Mouse (Mus musculus) intestine, postnatal 0 days (tissue): ENCODE measurements at regions not wholly inside any gene's neighbourhood (a gene's known extent, or its start where the extent isn't known, plus 50 kb on each side); places are given as distances from the start of the nearest gene placed in this dataset.

Experiments used
- ATAC-seq: fragments of 200-750 bp; cut with Nextera tagmentation; 2 replicates; pipeline ENCODE4 v1.8.0; 2017; ENCODE audit warnings: mild to moderate bottlenecking, moderate TSS enrichment, moderate library complexity
- H3K27ac ChIP-seq: fragments of 300-500 bp; sonication (generic); 2 replicates; pipeline ENCODE4 v1.5.1; 2014; ENCODE audit warnings: mild to moderate bottlenecking, low read depth, low read length, moderate library complexity
- H3K27me3 ChIP-seq: fragments of 300-500 bp; sonication (generic); replicated peaks from 2 replicates; pipeline ENCODE4 v1.6.1; 2014; ENCODE audit warnings: low read length, mixed read lengths; ENCODE audit not compliant: control insufficient read depth, insufficient read depth
- H3K36me3 ChIP-seq: fragments of 300-500 bp; sonication (generic); 2 replicates; pipeline ENCODE4 v1.6.1; 2014; ENCODE audit warnings: mild to moderate bottlenecking, moderate library complexity; ENCODE audit not compliant: control insufficient read depth, insufficient read depth
- H3K4me1 ChIP-seq: fragments of 300-500 bp; sonication (generic); replicated peaks from 2 replicates; pipeline ENCODE4 v1.6.1; 2014; ENCODE audit warnings: antibody characterized with exemption, low read length, mixed read lengths; ENCODE audit not compliant: control insufficient read depth, insufficient read depth
- H3K4me2 ChIP-seq: fragments of 300-500 bp; sonication (generic); replicated peaks from 2 replicates; pipeline ENCODE4 v1.6.1; 2014; ENCODE audit warnings: low read depth, mild to moderate bottlenecking, moderate library complexity
- H3K4me3 ChIP-seq: fragments of 300-500 bp; sonication (generic); 2 replicates; pipeline ENCODE4 v1.5.1; 2014; ENCODE audit warnings: low read depth, low read length
- H3K9ac ChIP-seq: fragments of 300-500 bp; sonication (generic); 2 replicates; pipeline ENCODE4 v1.6.1; 2014; ENCODE audit warnings: mild to moderate bottlenecking, low read depth, low read length
- H3K9me3 ChIP-seq: fragments of 300-500 bp; sonication (generic); 2 replicates; pipeline ENCODE4 v1.6.1; 2016; ENCODE audit warnings: mixed run types; ENCODE audit not compliant: control insufficient read depth
- CTCF ChIP-seq: sonication (generic); IDR thresholded peaks from 2 replicates; pipeline ENCODE4 v1.5.1; 2016; ENCODE audit warnings: low read depth, mild to moderate bottlenecking, control low read depth, antibody characterized with exemption, moderate library complexity
- WGBS: fragments of 180-500 bp; shearing (Covaris S2); extraction: QIAGEN DNeasy Blood & Tissue Kit; methylation state at CpG from one replicate; pipeline ENCODE4 v1.1.7; 2014; 5-methylcytosine and 5-hydroxymethylcytosine counted together

DNA sequence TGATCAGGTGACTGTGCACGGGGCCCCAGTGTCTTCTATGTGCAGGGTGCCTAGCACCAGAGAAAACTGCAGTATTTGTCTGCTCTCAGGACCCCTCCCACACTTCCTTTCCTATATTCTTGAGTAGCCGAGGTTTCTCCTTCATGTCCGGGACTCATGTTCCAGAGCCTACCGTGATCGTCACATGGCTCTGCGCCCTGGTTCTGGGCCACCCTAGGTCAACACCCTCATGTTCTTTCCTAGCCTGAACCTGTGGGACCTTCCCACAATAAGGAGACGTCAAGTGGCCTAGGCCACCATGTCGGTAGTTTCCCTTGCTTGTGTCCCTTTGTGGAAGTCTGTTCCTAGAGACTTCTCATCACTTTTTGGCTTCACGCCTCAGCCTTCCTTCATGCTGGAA, 88.4 kb upstream of the Mvb12b start:
- ATAC-seq, result no peak
- H3K4me2 ChIP-seq, result no peak overlapping the region

DNA sequence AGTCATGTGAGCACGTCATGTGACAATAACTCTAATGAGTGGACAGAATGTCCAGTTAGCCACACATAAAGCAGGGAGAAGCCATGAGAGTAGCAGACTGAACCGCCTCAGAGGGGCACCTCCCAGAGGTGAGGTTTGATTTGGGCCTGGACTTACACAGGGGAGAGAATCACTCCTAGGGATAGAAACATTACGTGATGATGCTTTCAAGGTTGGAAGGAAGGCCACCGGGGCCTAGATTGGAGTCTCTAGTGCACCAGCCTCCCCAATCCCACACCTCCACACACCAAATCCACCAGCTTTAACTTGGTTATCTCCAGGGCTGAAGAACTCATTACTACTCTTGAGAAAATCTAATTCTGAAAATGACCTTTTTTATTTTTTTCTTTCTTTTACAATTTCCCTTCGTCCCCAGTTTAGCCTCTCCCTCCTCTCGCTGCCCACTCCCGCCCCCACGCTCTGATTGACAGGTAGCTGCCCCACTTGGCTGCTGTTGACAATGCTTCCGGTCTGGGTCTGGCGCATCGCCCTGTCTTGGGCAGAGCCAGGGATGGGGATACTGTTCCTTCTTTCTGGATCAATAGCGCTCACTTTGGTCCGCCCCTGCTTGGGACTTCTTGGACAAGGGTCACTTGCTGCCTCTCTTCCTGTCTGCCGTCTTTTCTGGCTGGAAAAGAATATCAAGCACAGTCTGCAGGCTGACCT, 87.8 kb upstream of the Mvb12b start:
- no peak overlapping the region for H3K4me3 ChIP-seq
- TF ChIP-seq CTCF, result no peak
- no peak overlapping the region for H3K4me2 ChIP-seq
- WGBS, result 74% methylated on average over 14 of the region's 14 CpGs
- no peaks in the 10 kb centered on the region for H3K36me3 ChIP-seq
- no peak overlapping the region for H3K27ac ChIP-seq
- no peaks in the 10 kb centered on the region for H3K4me1 ChIP-seq
- H3K27me3 ChIP-seq, result no peaks in the 10 kb centered on the region
- H3K9ac ChIP-seq, result no peak overlapping the region
- ATAC-seq, result no peak
- H3K9me3 ChIP-seq, result no peaks in the 10 kb centered on the region

More for the DNA sequence above, 88.4 kb upstream of the Mvb12b start:
- Histone ChIP-seq H3K9me3 (no peaks in the 10 kb centered on the region), H3K36me3 (no peaks in the 10 kb centered on the region), H3K4me3 (no peak overlapping the region), H3K4me1 (no peaks in the 10 kb centered on the region), H3K9ac (no peak overlapping the region), H3K27ac (no peak overlapping the region), H3K27me3 (no peaks in the 10 kb centered on the region)
- no peak for TF ChIP-seq CTCF
- WGBS, result 85% methylated on average over 9 of the region's 9 CpGs

DNA sequence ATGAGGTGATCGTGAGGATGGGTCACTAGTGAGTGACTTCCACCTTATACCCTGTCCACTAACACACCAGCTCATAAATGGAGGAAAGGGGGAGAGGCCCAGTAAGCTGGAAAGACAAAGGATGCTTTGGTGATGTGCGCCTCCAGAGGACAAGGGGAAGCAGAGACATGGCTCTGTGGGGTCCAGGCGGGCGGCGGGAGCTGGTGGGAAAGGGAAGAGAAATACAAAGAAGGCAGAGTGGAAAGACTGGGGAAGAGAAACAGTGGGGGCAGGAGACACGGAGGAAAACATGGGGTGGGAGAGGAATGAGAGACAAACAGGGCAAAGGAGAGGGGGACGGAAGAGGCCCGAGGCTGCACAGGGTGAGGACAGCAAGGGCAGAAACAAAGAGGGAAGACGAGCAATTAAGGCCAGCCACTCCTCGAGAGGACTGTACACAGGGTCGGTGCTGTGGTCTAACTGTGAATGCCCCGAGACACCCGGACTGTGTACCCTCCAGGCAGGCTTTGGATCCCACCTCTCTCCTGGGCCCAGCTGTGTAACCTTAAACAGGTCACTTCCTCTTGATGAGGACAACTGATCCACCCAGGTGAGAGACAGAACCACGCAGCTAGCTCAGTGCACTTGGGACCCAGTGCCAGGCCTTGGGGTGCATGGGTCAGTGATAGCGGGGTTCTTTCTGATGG, 87.1 kb upstream of the Mvb12b start:
- WGBS, result 82% methylated on average over 15 of the region's 15 CpGs
- Histone ChIP-seq H3K27ac (no peak overlapping the region), H3K27me3 (no peaks in the 10 kb centered on the region), H3K4me2 (no peak overlapping the region), H3K9me3 (no peaks in the 10 kb centered on the region), H3K9ac (no peak overlapping the region), H3K4me1 (no peaks in the 10 kb centered on the region), H3K4me3 (no peak overlapping the region), H3K36me3 (no peaks in the 10 kb centered on the region)
- no peak for ATAC-seq
- no peak for TF ChIP-seq CTCF

DNA sequence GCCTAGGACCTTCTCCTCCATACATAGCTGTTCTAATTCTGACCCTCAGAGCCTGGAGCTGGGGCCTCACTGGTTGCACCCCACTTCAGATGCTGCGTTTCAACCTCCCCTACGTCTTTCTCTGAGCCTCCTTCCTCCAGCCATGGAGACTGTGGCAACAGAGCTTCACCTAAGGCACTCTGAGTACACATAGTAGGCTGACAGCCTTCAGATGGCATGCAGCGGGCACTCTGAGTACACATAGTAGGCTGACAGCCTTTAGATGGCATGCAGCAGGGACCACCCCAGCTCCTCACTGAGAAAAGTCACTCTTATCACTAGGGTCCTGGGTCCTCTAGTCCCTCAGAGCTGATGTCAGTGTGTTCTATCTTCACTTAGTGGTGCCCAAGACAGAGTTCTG, 86.3 kb upstream of the Mvb12b start:
- no peak for ATAC-seq
- 88% methylated on average over 3 of the region's 3 CpGs for WGBS
- Histone ChIP-seq H3K4me1 (no peaks in the 10 kb centered on the region), H3K27me3 (no peaks in the 10 kb centered on the region), H3K4me2 (no peak overlapping the region), H3K4me3 (no peak overlapping the region), H3K9ac (no peak overlapping the region), H3K27ac (no peak overlapping the region), H3K9me3 (no peaks in the 10 kb centered on the region), H3K36me3 (no peaks in the 10 kb centered on the region)
- TF ChIP-seq CTCF, result no peak

- H3K9ac ChIP-seq, result no peak overlapping the region
- 72% methylated on average over 4 of the region's 4 CpGs for WGBS
- H3K4me3 ChIP-seq, result no peak overlapping the region
- H3K36me3 ChIP-seq, result no peaks in the 10 kb centered on the region
- no peaks in the 10 kb centered on the region for H3K9me3 ChIP-seq
- no peak for ATAC-seq
- no peaks in the 10 kb centered on the region for H3K27me3 ChIP-seq
- no peaks in the 10 kb centered on the region for H3K4me1 ChIP-seq
- peak; percentile 100 for TF ChIP-seq CTCF
- no peak overlapping the region for H3K4me2 ChIP-seq
- H3K27ac ChIP-seq, result no peak overlapping the region
These were observed 85.6 kb upstream of the Mvb12b start for GRCm38 (mm10) chr2:33973213-33973834.

GRCm38 (mm10) chr2:33966984-33967421, 79.3 kb upstream of the Mvb12b start:
- no peaks in the 10 kb centered on the region for H3K36me3 ChIP-seq
- 33% methylated on average over 7 of the region's 7 CpGs for WGBS

More at GRCm38 (mm10) chr2:33966984-33967421, 79.3 kb upstream of the Mvb12b start:
- TF ChIP-seq CTCF, result no peak
- Histone ChIP-seq H3K9me3 (no peaks in the 10 kb centered on the region), H3K4me1 (no peaks in the 10 kb centered on the region), H3K4me2 (peak overlapping the region; percentile 40), H3K27ac (no peak overlapping the region), H3K9ac (no peak overlapping the region), H3K27me3 (no peaks in the 10 kb centered on the region; the same call in 1 of the 2 replicates), H3K4me3 (no peak overlapping the region)
- no peak for ATAC-seq
